Comparison of ENCODE assay signal across 11 mouse cellular contexts in the genomic region with DNA sequence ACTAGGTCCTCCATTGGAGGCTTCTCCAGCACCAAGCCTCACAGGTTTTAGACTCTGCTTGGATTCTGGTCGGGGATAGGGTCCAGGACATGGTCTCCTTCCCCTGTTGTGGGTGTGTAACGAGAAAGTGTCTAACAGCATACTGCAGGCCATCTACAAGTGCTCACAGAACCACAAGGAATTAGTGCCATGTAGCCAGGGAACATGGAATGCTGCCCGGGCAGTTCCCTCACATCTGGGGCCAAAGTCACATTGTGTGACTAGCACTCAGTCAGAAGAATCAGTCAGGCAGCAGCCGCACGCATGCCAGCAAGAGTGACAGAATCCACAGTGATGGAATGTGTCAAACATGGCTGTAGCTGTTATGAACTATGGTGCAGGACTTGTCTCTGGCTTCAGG.
DNase-seq lines count a peak whose midpoint lies in the region; ATAC-seq lines count a peak whose summit lies in the region.
"Had no signal": no experiment of that assay in that cellular context is flagged by ENCODE, and none has a peak within 500 bp of the region (broad histone marks: within the 10 kb centered on the region; RNA-seq: fewer than 3 reads in every experiment).

No protein-coding gene starts in this region.

- H3K4me3 ChIP-seq in intestine, embryonic 15.5 days (replicated peaks) = no peak overlapping the region
- H3K4me3 ChIP-seq in midbrain, embryonic 10.5 days = no peak overlapping the region

- H3K27ac ChIP-seq in intestine, embryonic 15.5 days = 0 out of 2 replicates have a peak overlapping the region, but pooled peaks have one; percentile 65
- H3K27ac ChIP-seq in midbrain, embryonic 10.5 days (replicated peaks) = no peak overlapping the region
- H3K27ac ChIP-seq: macrophage had no signal

- H3K9me3 ChIP-seq in intestine, embryonic 15.5 days = no peaks in the 10 kb centered on the region
- H3K9me3 ChIP-seq in midbrain, embryonic 10.5 days (replicated peaks) = no peaks in the 10 kb centered on the region

- H3K36me3 ChIP-seq in intestine, embryonic 15.5 days = no peaks in the 10 kb centered on the region
- H3K36me3 ChIP-seq in midbrain, embryonic 10.5 days = no peaks in the 10 kb centered on the region

- H3K4me2 ChIP-seq in intestine, embryonic 15.5 days (replicated peaks) = no peak overlapping the region; the same call in 1 of the 2 replicates

- 0 out of 2 replicates have a peak, but pooled peaks have one; percentile 14 for ATAC-seq in intestine, embryonic 15.5 days
- ATAC-seq: Patski had no signal

- no peaks in the 10 kb centered on the region for H3K27me3 ChIP-seq in intestine, embryonic 15.5 days (replicated peaks)
- no peaks in the 10 kb centered on the region for H3K27me3 ChIP-seq in midbrain, embryonic 10.5 days (ENCODE audit: low read depth, poor library complexity, severe bottlenecking)
- H3K27me3 ChIP-seq: Patski had no signal

- 72% methylated on average over 5 of the region's 5 CpGs for whole genome bisulfite sequencing in intestine, embryonic 15.5 days
- WGBS in midbrain, embryonic 10.5 days = 83% methylated on average over 5 of the region's 5 CpGs

- H3K9ac ChIP-seq in intestine, embryonic 15.5 days = no peak overlapping the region

- peaks cover 7% of the 10 kb centered on the region; the same call in 1 of the 2 replicates for H3K4me1 ChIP-seq in intestine, embryonic 15.5 days (replicated peaks)
- peaks cover 8% of the 10 kb centered on the region for H3K4me1 ChIP-seq in midbrain, embryonic 10.5 days

- intact Hi-C loops in left cerebral cortex, postnatal 4 days (cut with DNase I) = no loop called here

- DNase-seq in left cerebral cortex, adult 8-10 months (ENCODE audit: low spot score in 2 of 2) = peak; percentile 14 to 46
- no peak for DNase-seq in left cerebral cortex, postnatal 4 days
- peak; percentile 81 to 86 for DNase-seq in heart, adult 18-20 months
- peak; percentile 93 for DNase-seq in lung, postnatal 10 days
- no peak for DNase-seq in embryo, embryonic 10.5 days (ENCODE audit: low spot score)
- DNase-seq in midbrain, embryonic 10.5 days (ENCODE audit: low spot score) = no peak
- DNase-seq in ovary, postnatal 14 days (ENCODE audit: low spot score) = no peak
- DNase-seq: retina, postnatal 1 day had no signal

Comparison
In these comparisons a context has a peak if more than half of its experiments do, and no peak if none do; other contexts are left out.
1. DNase-seq: peak in left cerebral cortex, adult 8-10 months (2 of 2), heart, adult 18-20 months (2 of 2) and lung, postnatal 10 days (single experiment); none in left cerebral cortex, postnatal 4 days (single experiment), embryo, embryonic 10.5 days (single experiment), midbrain, embryonic 10.5 days (single experiment) and ovary, postnatal 14 days (single experiment).